Mouse (Mus musculus) MEL (cell line): ENCODE results near the gene Mrgprb1. TPM values are rescaled to one million over a fixed set of nuclear protein-coding genes. Genes with fewer than 3 reads are reported as not detected.
"Not testable (repeated sequence)": the region's sequence is repeated elsewhere in the genome, so short reads cannot be mapped to it uniquely, and the experiment has no call there.

Source experiments
- DNase-seq: peaks from one replicate; pipeline ENCODE4 v3.0.0; 2011; ENCODE audit warnings: low read depth, low spot score
- H3K27ac ChIP-seq: 2 replicates; pipeline ENCODE4 v1.5.1; 2012; ENCODE audit warnings: low read depth, mild to moderate bottlenecking, control low read depth, low read length, moderate library complexity; ENCODE audit not compliant: control insufficient read depth
- H3K27me3 ChIP-seq, 2 experiments: fragments of 150-350 bp in 1 of 2; sonication (generic) in 1 of 2; 2 replicates each; pipeline ENCODE4 v1.6.1; 2012; ENCODE audit warnings: low read length in 2 of 2, mild to moderate bottlenecking in 2 of 2, improper control_type of control experiment in 1 of 2, moderate library complexity in 1 of 2; ENCODE audit not compliant: insufficient read depth in 2 of 2, control insufficient read depth in 1 of 2
- H3K36me3 ChIP-seq, 2 experiments: 2 replicates each; pipeline ENCODE4 v1.6.1; 2012 to 2014; ENCODE audit warnings: low read length in 2 of 2, improper control_type of control experiment in 1 of 2, inconsistent platforms in 1 of 2, mild to moderate bottlenecking in 1 of 2; ENCODE audit not compliant: insufficient read depth in 2 of 2, control insufficient read depth in 1 of 2
- H3K4me1 ChIP-seq, 2 experiments: fragments of 150-350 bp in 1 of 2; sonication (generic) in 1 of 2; 2 replicates each; pipeline ENCODE4 v1.6.1; 2012; ENCODE audit warnings: low read length in 2 of 2, improper control_type of control experiment in 1 of 2, mild to moderate bottlenecking in 1 of 2; ENCODE audit not compliant: insufficient read depth in 2 of 2, control insufficient read depth in 1 of 2
- H3K4me3 ChIP-seq, 2 experiments: fragments of 150-350 bp in 1 of 2; sonication (generic) in 1 of 2; 2 replicates each; pipeline ENCODE4 v1.5.1; 2012; ENCODE audit warnings: low read depth in 2 of 2, low read length in 2 of 2, mild to moderate bottlenecking in 2 of 2, moderate library complexity in 2 of 2, control low read depth in 1 of 2, improper control_type of control experiment in 1 of 2; ENCODE audit not compliant: control insufficient read depth in 1 of 2, insufficient read depth in 1 of 2
- H3K79me2 ChIP-seq: 2 replicates; pipeline ENCODE4 v1.6.1; 2012; ENCODE audit warnings: mild to moderate bottlenecking, low read length, moderate library complexity; ENCODE audit not compliant: control insufficient read depth, poor library complexity, insufficient read depth
- H3K9ac ChIP-seq: 2 replicates; pipeline ENCODE4 v1.6.1; 2012; ENCODE audit warnings: low read depth, mild to moderate bottlenecking, control low read depth, low read length, moderate library complexity; ENCODE audit not compliant: control insufficient read depth, poor library complexity, severe bottlenecking
- H3K9me3 ChIP-seq: fragments of 150-350 bp; sonication (generic); replicated peaks from 2 replicates; pipeline ENCODE4 v1.6.1; 2012; ENCODE audit warnings: mild to moderate bottlenecking, low read length, improper control_type of control experiment, moderate library complexity; ENCODE audit not compliant: insufficient read depth
- NELFE ChIP-seq: IDR thresholded peaks from 2 replicates; pipeline ENCODE4 v1.6.1; 2011; ENCODE audit warnings: low read depth, low read length, improper control_type of control experiment
- polyA plus RNA-seq, 2 experiments: library from polyadenylated mRNA; stranded (reverse) in 1 of 2; unstranded in 1 of 2; fragments of >175 nt in 1 of 2; fragments of >200 nt in 1 of 2; gene quantifications; 2 replicates each; pipeline versions ENCODE4 v1.2.1 to v1.2.4; 2012; ENCODE audit warnings: low replicate concordance in 2 of 2, low read depth in 1 of 2; ENCODE audit not compliant: insufficient read length in 2 of 2, insufficient read depth in 1 of 2, missing spikeins in 1 of 2
- total RNA-seq: library from RNA; depleted of rRNA; stranded (reverse); fragments of 300-350 nt; gene quantifications from 2 replicates; pipeline ENCODE4 v1.2.3, GENCODE M21; 2012; rRNA removed

The Mrgprb1 gene
- total and polyA plus RNA-seq, 3 experiments = not detected

GRCm38 (mm10) chr7:48436581-48436980 lies 19.6 kb downstream of the Mrgprb1 start:
- no peaks in the 10 kb centered on the region for H3K79me2 ChIP-seq
- TF ChIP-seq NELFE = no peak
- H3K27me3 ChIP-seq = no peaks in the 10 kb centered on the region
- no peak overlapping the region for H3K9ac ChIP-seq
- H3K36me3 ChIP-seq = no peaks in the 10 kb centered on the region
- no peaks in the 10 kb centered on the region for H3K4me1 ChIP-seq
- no peak overlapping the region for H3K27ac ChIP-seq
- no peaks in the 10 kb centered on the region for H3K9me3 ChIP-seq
- no peak overlapping the region for H3K4me3 ChIP-seq
- no peak for DNase-seq

DNA sequence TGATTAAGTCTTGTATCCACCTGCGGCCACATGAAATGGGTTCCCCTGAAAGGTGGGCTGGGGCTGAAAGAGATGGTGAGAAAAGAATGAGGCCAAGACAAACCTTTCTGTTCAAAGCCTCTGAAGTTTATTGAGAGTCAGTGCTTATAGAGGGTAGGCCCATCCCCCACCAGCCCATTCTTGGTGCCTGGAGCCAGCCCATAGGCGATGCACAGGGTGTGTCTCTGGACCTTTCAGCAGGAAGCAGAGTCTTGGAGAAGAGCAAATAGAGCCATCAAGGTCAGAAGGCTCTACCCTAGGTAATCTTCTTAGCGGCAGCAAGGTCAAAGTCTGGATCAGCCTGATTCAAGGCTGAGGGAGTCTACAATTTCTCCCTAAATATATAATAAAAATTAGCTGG lies 20.2 kb downstream of the Mrgprb1 start:
- not testable (repeated sequence) for H3K4me3 ChIP-seq, H3K27me3 ChIP-seq, H3K9me3 ChIP-seq, H3K9ac ChIP-seq, DNase-seq, H3K27ac ChIP-seq, H3K4me1 ChIP-seq, H3K36me3 ChIP-seq, H3K79me2 ChIP-seq

Other genes with a start within 250 kb of the Mrgprb1 start
- gene Mrgprb8, start 67.8 kb downstream of the Mrgprb1 start, total RNA-seq = not detected in 2 replicates
- gene Mrgprb8, start 67.8 kb downstream of the Mrgprb1 start, polyA plus RNA-seq = not detected
- gene Mrgprx2, start 43.0 kb upstream of the Mrgprb1 start, total RNA-seq = not detected in 2 replicates
- gene Mrgprx2, start 43.0 kb upstream of the Mrgprb1 start, polyA plus RNA-seq = not detected
- gene Mrgprb2, start 101.7 kb upstream of the Mrgprb1 start, total RNA-seq = not detected in 2 replicates
- not detected for gene Mrgprb2, start 101.7 kb upstream of the Mrgprb1 start, polyA plus RNA-seq
- gene Mrgprb3, start 187.5 kb upstream of the Mrgprb1 start, total RNA-seq = not detected in 2 replicates
- not detected for gene Mrgprb3, start 187.5 kb upstream of the Mrgprb1 start, polyA plus RNA-seq